Mouse (Mus musculus): ENCODE results near the gene Olfr305. TPM values are rescaled to one million over a fixed set of nuclear protein-coding genes. Genes with fewer than 3 reads are reported as not detected.
"Not testable (repeated sequence)": the region's sequence is repeated elsewhere in the genome, so short reads cannot be mapped to it uniquely, and the experiment has no call there.

The Olfr305 gene
- total RNA-seq (2014; rRNA removed) (not detected in 2 replicates), polyA plus RNA-seq (2015; fragmentation: Nextera tagmentation; extraction: Ambion mirVana) (not detected in 2 replicates)

- H3K4me3 ChIP-seq (ENCODE audit: low read depth, low read length): no peak within 1 kb of the TSS
- no peak within 1 kb of the TSS for H3K9ac ChIP-seq (replicated peaks; ENCODE audit: low read length, poor library complexity, severe bottlenecking)
- H3K4me2 ChIP-seq (ENCODE audit: low read depth, low read length, poor library complexity, severe bottlenecking): no peak within 1 kb of the TSS
- no peaks in the 10 kb centered on the region for H3K4me1 ChIP-seq (ENCODE audit: insufficient read depth, low read length)
- H3K27ac ChIP-seq (ENCODE audit: low read depth, low read length): no peak within 1 kb of the TSS
- no peak for ATAC-seq (ENCODE audit: low FRiP score)
- no peaks in the 10 kb centered on the region for H3K36me3 ChIP-seq (ENCODE audit: insufficient read depth, low read length)
- 82% methylated on average over 1 of the region's 1 CpGs for WGBS
- no peak for TF ChIP-seq CTCF (IDR thresholded peaks at IDR 0.05)
- no peaks in the 10 kb centered on the region for H3K27me3 ChIP-seq (ENCODE audit: insufficient read depth, low read length)
- DNase-seq (ENCODE audit: low spot score): no peak
- no peaks in the 10 kb centered on the region for H3K9me3 ChIP-seq (ENCODE audit: low read length)
Observed at GRCm38 (mm10) chr7:86366828-86367227, at the start of gene Olfr305. Olfr305 (minus strand) TSS chr7:86366928.

GRCm38 (mm10) chr7:86403546-86403945, 36.8 kb upstream of the Olfr305 start, which contains the start of gene Olfr301:
Olfr301 (plus strand) TSS chr7:86403846.
- Histone ChIP-seq H3K4me1 (ENCODE audit: insufficient read depth, low read length) (no peaks in the 10 kb centered on the region), H3K27ac (ENCODE audit: low read depth, low read length) (no peak within 1 kb of the TSS), H3K4me3 (ENCODE audit: low read depth, low read length) (no peak within 1 kb of the TSS), H3K4me2 (ENCODE audit: low read depth, low read length, poor library complexity, severe bottlenecking) (no peak within 1 kb of the TSS), H3K27me3 (ENCODE audit: insufficient read depth, low read length) (no peaks in the 10 kb centered on the region), H3K9ac (replicated peaks; ENCODE audit: low read length, poor library complexity, severe bottlenecking) (no peak within 1 kb of the TSS), H3K9me3 (ENCODE audit: low read length) (no peaks in the 10 kb centered on the region), H3K36me3 (ENCODE audit: insufficient read depth, low read length) (no peaks in the 10 kb centered on the region)
- 85% methylated on average over 2 of the region's 2 CpGs for WGBS
- DNase-seq (ENCODE audit: low spot score) (no peak), ATAC-seq (ENCODE audit: low FRiP score) (no peak)
- no peak for TF ChIP-seq CTCF (IDR thresholded peaks at IDR 0.05)

- Histone ChIP-seq H3K9me3 (ENCODE audit: low read length) (no peaks in the 10 kb centered on the region), H3K9ac (replicated peaks; ENCODE audit: low read length, poor library complexity, severe bottlenecking) (no peak within 1 kb of the TSS), H3K4me1 (ENCODE audit: insufficient read depth, low read length) (no peaks in the 10 kb centered on the region), H3K4me3 (ENCODE audit: low read depth, low read length) (no peak within 1 kb of the TSS), H3K27me3 (ENCODE audit: insufficient read depth, low read length) (no peaks in the 10 kb centered on the region), H3K27ac (ENCODE audit: low read depth, low read length) (no peak within 1 kb of the TSS), H3K4me2 (ENCODE audit: low read depth, low read length, poor library complexity, severe bottlenecking) (no peak within 1 kb of the TSS), H3K36me3 (ENCODE audit: insufficient read depth, low read length) (no peaks in the 10 kb centered on the region)
- no peak for TF ChIP-seq CTCF (IDR thresholded peaks at IDR 0.05)
- DNase-seq (ENCODE audit: low spot score) (no peak), ATAC-seq (ENCODE audit: low FRiP score) (no peak)
Observed at GRCm38 (mm10) chr7:86397689-86398088, 31.0 kb upstream of the Olfr305 start, which contains the start of gene Olfr303. Olfr303 (minus strand) TSS chr7:86397789.

- Histone ChIP-seq H3K4me2 (ENCODE audit: low read depth, low read length, poor library complexity, severe bottlenecking) (no peak within 1 kb of the TSS), H3K27ac (ENCODE audit: low read depth, low read length) (no peak within 1 kb of the TSS), H3K4me3 (ENCODE audit: low read depth, low read length) (no peak within 1 kb of the TSS), H3K9ac (replicated peaks; ENCODE audit: low read length, poor library complexity, severe bottlenecking) (no peak within 1 kb of the TSS), H3K9me3 (ENCODE audit: low read length) (no peaks in the 10 kb centered on the region), H3K4me1 (ENCODE audit: insufficient read depth, low read length) (no peaks in the 10 kb centered on the region), H3K36me3 (ENCODE audit: insufficient read depth, low read length) (no peaks in the 10 kb centered on the region), H3K27me3 (ENCODE audit: insufficient read depth, low read length) (no peaks in the 10 kb centered on the region)
- WGBS: 70% methylated on average over 1 of the region's 1 CpGs
- ATAC-seq (ENCODE audit: low FRiP score) (no peak), DNase-seq (ENCODE audit: low spot score) (no peak)
- TF ChIP-seq CTCF (IDR thresholded peaks at IDR 0.05): no peak
Observed at GRCm38 (mm10) chr7:86386558-86386957, 19.8 kb upstream of the Olfr305 start, which contains the start of gene Olfr304. Olfr304 (minus strand) TSS chr7:86386658.

GRCm38 (mm10) chr7:86385769-86386168, 19.0 kb upstream of the Olfr305 start:
- no peak for ATAC-seq (ENCODE audit: low FRiP score)
- no peak overlapping the region for H3K4me2 ChIP-seq (ENCODE audit: low read depth, low read length, poor library complexity, severe bottlenecking)
- 80% methylated on average over 3 of the region's 3 CpGs for WGBS
- TF ChIP-seq CTCF (IDR thresholded peaks at IDR 0.05): peak; percentile 38
- no peaks in the 10 kb centered on the region for H3K27me3 ChIP-seq (ENCODE audit: insufficient read depth, low read length)
- H3K4me3 ChIP-seq (ENCODE audit: low read depth, low read length): no peak overlapping the region
- H3K9ac ChIP-seq (replicated peaks; ENCODE audit: low read length, poor library complexity, severe bottlenecking): no peak overlapping the region
- no peak overlapping the region for H3K27ac ChIP-seq (ENCODE audit: low read depth, low read length)
- H3K4me1 ChIP-seq (ENCODE audit: insufficient read depth, low read length): no peaks in the 10 kb centered on the region
- no peaks in the 10 kb centered on the region for H3K36me3 ChIP-seq (ENCODE audit: insufficient read depth, low read length)
- H3K9me3 ChIP-seq (ENCODE audit: low read length): no peaks in the 10 kb centered on the region
- no peak for DNase-seq (ENCODE audit: low spot score)

- not testable (repeated sequence) for H3K27ac ChIP-seq (ENCODE audit: low read depth, low read length); H3K4me2 ChIP-seq (ENCODE audit: low read depth, low read length, poor library complexity, severe bottlenecking); H3K27me3 ChIP-seq (ENCODE audit: insufficient read depth, low read length); H3K9me3 ChIP-seq (ENCODE audit: low read length); H3K36me3 ChIP-seq (ENCODE audit: insufficient read depth, low read length); H3K9ac ChIP-seq (replicated peaks; ENCODE audit: low read length, poor library complexity, severe bottlenecking); H3K4me1 ChIP-seq (ENCODE audit: insufficient read depth, low read length); H3K4me3 ChIP-seq (ENCODE audit: low read depth, low read length); ATAC-seq (ENCODE audit: low FRiP score); DNase-seq (ENCODE audit: low spot score)
- 94% methylated on average over 9 of the region's 9 CpGs for WGBS
Observed at GRCm38 (mm10) chr7:86346296-86346695, 20.4 kb downstream of the Olfr305 start.

Data from midbrain, postnatal 0 days (tissue).